Mouse (Mus musculus): ENCODE results near the gene Pigq.

DNA sequence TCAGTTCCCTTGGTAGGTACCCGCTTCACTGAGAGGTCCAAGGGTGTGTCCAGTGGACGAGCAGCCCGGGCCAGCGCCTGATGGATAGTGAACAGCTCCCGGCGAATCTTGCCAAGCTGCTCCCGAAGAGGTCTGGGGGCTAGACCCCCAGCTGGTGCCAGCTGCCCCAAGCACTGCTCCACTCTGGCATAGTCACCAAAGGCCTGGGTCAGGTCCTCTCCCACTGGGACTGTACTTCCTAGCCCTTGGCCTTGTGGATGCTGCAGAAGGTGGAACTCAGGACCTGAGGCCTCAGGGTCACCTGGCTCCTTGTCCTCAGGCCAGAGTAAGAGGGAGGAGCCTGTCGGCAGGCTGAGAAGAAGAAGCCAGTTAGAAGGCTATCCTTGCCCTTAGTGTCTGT, 2.2 kb upstream of the Pigq start:
- TF ChIP-seq SRF (IDR thresholded peaks at IDR 0.05; ENCODE audit: control insufficient read depth, insufficient read length, low read depth) = no peak
- no peak for TF ChIP-seq POLR2A (IDR thresholded peaks at IDR 0.05; ENCODE audit: insufficient read length, low read depth)
- TF ChIP-seq MAX (IDR thresholded peaks at IDR 0.05; ENCODE audit: low read depth) = no peak
- no peak for TF ChIP-seq POLR2AphosphoS2 (IDR thresholded peaks at IDR 0.05; ENCODE audit: insufficient read length, low read depth)
- no peak for TF ChIP-seq E2F4 (IDR thresholded peaks at IDR 0.05; ENCODE audit: insufficient read depth)
- no peak for TF ChIP-seq TCF12 (IDR thresholded peaks at IDR 0.05; ENCODE audit: insufficient read depth, poor library complexity, severe bottlenecking)
- no peak for TF ChIP-seq CEBPB (IDR thresholded peaks at IDR 0.05; ENCODE audit: insufficient read depth, poor library complexity, severe bottlenecking)
- TF ChIP-seq USF1 (IDR thresholded peaks at IDR 0.05; ENCODE audit: low read depth) = no peak

Data from myocyte (in vitro differentiated cells).